Mouse (Mus musculus): ENCODE data around the gene Pfn1. TPM values are rescaled to one million over a fixed set of nuclear protein-coding genes. Genes with fewer than 3 reads are reported as not detected.
A peak's percentile ranks its signal among the peaks of the same experiment; 100 is the strongest.

The Pfn1 gene
- total and polyA plus RNA-seq, 2 experiments from 2014 or later, result 903 to 959 TPM

- peaks cover 44% of the 10 kb centered on the region for H3K36me3 ChIP-seq (replicated peaks; ENCODE audit: control insufficient read depth, insufficient read depth, low read length)
- H3K27me3 ChIP-seq (ENCODE audit: control insufficient read depth, insufficient read depth, low read length), result no peaks in the 10 kb centered on the region
- no peaks in the 10 kb centered on the region for H3K9me3 ChIP-seq (replicated peaks; ENCODE audit: control insufficient read depth, low read length)
- no peak overlapping the region for H3K4me3 ChIP-seq (ENCODE audit: low read depth, low read length)
- no peak overlapping the region for H3K27ac ChIP-seq (ENCODE audit: low read depth)
- no peak overlapping the region for H3K9ac ChIP-seq (replicated peaks; ENCODE audit: low read depth, low read length)
- DNase-seq (ENCODE audit: low spot score) (no peak), ATAC-seq (ENCODE audit: insufficient read depth, low read depth) (no peak)
- H3K4me1 ChIP-seq (ENCODE audit: control insufficient read depth, insufficient read depth), result peaks cover 9% of the 10 kb centered on the region
- H3K4me2 ChIP-seq (ENCODE audit: low read depth, low read length), result no peak overlapping the region
- 66% methylated on average over 12 of the region's 12 CpGs for WGBS
- TF ChIP-seq EP300 (IDR thresholded peaks at IDR 0.05; ENCODE audit: low read depth), result 0 out of 2 replicates have a peak, but pooled peaks have one; percentile 17
- no peak for TF ChIP-seq CTCF (IDR thresholded peaks at IDR 0.05; ENCODE audit: low read depth)
Observed at GRCm38 (mm10) chr11:70650322-70651175, 3.9 kb downstream of the Pfn1 start.

GRCm38 (mm10) chr11:70649185-70649734 is 5.2 kb downstream of the Pfn1 start:
- no peak overlapping the region for H3K4me3 ChIP-seq (ENCODE audit: low read depth, low read length)
- WGBS, result 80% methylated on average over 8 of the region's 8 CpGs
- DNase-seq (ENCODE audit: low spot score) (no peak), ATAC-seq (ENCODE audit: insufficient read depth, low read depth) (no peak)
- TF ChIP-seq CTCF (IDR thresholded peaks at IDR 0.05; ENCODE audit: low read depth) (no peak), EP300 (IDR thresholded peaks at IDR 0.05; ENCODE audit: low read depth) (no peak)
- H3K27ac ChIP-seq (ENCODE audit: low read depth), result no peak overlapping the region
- peaks cover 54% of the 10 kb centered on the region for H3K36me3 ChIP-seq (replicated peaks; ENCODE audit: control insufficient read depth, insufficient read depth, low read length)
- H3K4me1 ChIP-seq (ENCODE audit: control insufficient read depth, insufficient read depth), result peaks cover 14% of the 10 kb centered on the region
- H3K27me3 ChIP-seq (ENCODE audit: control insufficient read depth, insufficient read depth, low read length), result no peaks in the 10 kb centered on the region
- no peak overlapping the region for H3K4me2 ChIP-seq (ENCODE audit: low read depth, low read length)
- no peaks in the 10 kb centered on the region for H3K9me3 ChIP-seq (replicated peaks; ENCODE audit: control insufficient read depth, low read length)
- no peak overlapping the region for H3K9ac ChIP-seq (replicated peaks; ENCODE audit: low read depth, low read length)

GRCm38 (mm10) chr11:70648512-70648911 is 5.9 kb downstream of the Pfn1 start:
- Histone ChIP-seq H3K36me3 (replicated peaks; ENCODE audit: control insufficient read depth, insufficient read depth, low read length) (peaks cover 61% of the 10 kb centered on the region), H3K27ac (ENCODE audit: low read depth) (no peak overlapping the region), H3K4me1 (ENCODE audit: control insufficient read depth, insufficient read depth) (peaks cover 14% of the 10 kb centered on the region), H3K27me3 (ENCODE audit: control insufficient read depth, insufficient read depth, low read length) (no peaks in the 10 kb centered on the region), H3K9ac (replicated peaks; ENCODE audit: low read depth, low read length) (peak overlapping the region; percentile 86), H3K4me3 (ENCODE audit: low read depth, low read length) (peak overlapping the region; percentile 80), H3K9me3 (replicated peaks; ENCODE audit: control insufficient read depth, low read length) (no peaks in the 10 kb centered on the region), H3K4me2 (ENCODE audit: low read depth, low read length) (peak overlapping the region; percentile 95)
- no peak for TF ChIP-seq EP300 (IDR thresholded peaks at IDR 0.05; ENCODE audit: low read depth)
- TF ChIP-seq CTCF (IDR thresholded peaks at IDR 0.05; ENCODE audit: low read depth), result no peak
- WGBS, result 67% methylated on average over 4 of the region's 4 CpGs
- no peak for DNase-seq (ENCODE audit: low spot score)
- ATAC-seq (ENCODE audit: insufficient read depth, low read depth), result no peak

GRCm38 (mm10) chr11:70647716-70648420 is 6.6 kb downstream of the Pfn1 start:
- H3K9me3 ChIP-seq (replicated peaks; ENCODE audit: control insufficient read depth, low read length), result no peaks in the 10 kb centered on the region
- 3% methylated on average over 28 of the region's 28 CpGs for WGBS
- H3K27me3 ChIP-seq (ENCODE audit: control insufficient read depth, insufficient read depth, low read length), result no peaks in the 10 kb centered on the region
- peak overlapping the region; percentile 80 for H3K4me3 ChIP-seq (ENCODE audit: low read depth, low read length)
- TF ChIP-seq CTCF (IDR thresholded peaks at IDR 0.05; ENCODE audit: low read depth) (no peak), EP300 (IDR thresholded peaks at IDR 0.05; ENCODE audit: low read depth) (no peak)
- H3K4me2 ChIP-seq (ENCODE audit: low read depth, low read length), result peak overlapping the region; percentile 95
- H3K9ac ChIP-seq (replicated peaks; ENCODE audit: low read depth, low read length), result peak overlapping the region; percentile 86
- peak overlapping the region; percentile 97 for H3K27ac ChIP-seq (ENCODE audit: low read depth)
- DNase-seq (ENCODE audit: low spot score), result peak; percentile 16
- no peak for ATAC-seq (ENCODE audit: insufficient read depth, low read depth)
- peaks cover 61% of the 10 kb centered on the region for H3K36me3 ChIP-seq (replicated peaks; ENCODE audit: control insufficient read depth, insufficient read depth, low read length)
- peaks cover 11% of the 10 kb centered on the region for H3K4me1 ChIP-seq (ENCODE audit: control insufficient read depth, insufficient read depth)

Data from heart, postnatal 0 days (tissue).